Mouse (Mus musculus) heart, embryonic 10.5 days (tissue): ENCODE data around the gene Actl11. TPM values are rescaled to one million over a fixed set of nuclear protein-coding genes. Genes with fewer than 3 reads are reported as not detected.

Source experiments
- DNase-seq: peaks from one replicate; pipeline ENCODE4 v3.0.0-alpha.2; 2017; ENCODE audit warnings: low spot score
- H3K27ac ChIP-seq: fragments of 300-500 bp; sonication (generic); 2 replicates; pipeline ENCODE4 v1.5.1; 2016; ENCODE audit warnings: mild to moderate bottlenecking
- H3K27me3 ChIP-seq: fragments of 300-500 bp; sonication (generic); 2 replicates; pipeline ENCODE4 v1.6.1; 2016; ENCODE audit warnings: mild to moderate bottlenecking; ENCODE audit not compliant: poor library complexity, insufficient read depth, severe bottlenecking
- H3K36me3 ChIP-seq: fragments of 300-500 bp; sonication (generic); 2 replicates; pipeline ENCODE4 v1.6.1; 2016; ENCODE audit warnings: mild to moderate bottlenecking, moderate library complexity
- H3K4me1 ChIP-seq: fragments of 300-500 bp; sonication (generic); 2 replicates; pipeline ENCODE4 v1.6.1; 2016; ENCODE audit warnings: mild to moderate bottlenecking
- H3K4me3 ChIP-seq: fragments of 300-500 bp; sonication (generic); 2 replicates; pipeline ENCODE4 v1.5.1; 2016; ENCODE audit warnings: mild to moderate bottlenecking, moderate library complexity
- H3K9me3 ChIP-seq: fragments of 300-500 bp; sonication (generic); 2 replicates; pipeline ENCODE4 v1.6.1; 2016; ENCODE audit warnings: mild to moderate bottlenecking, moderate library complexity
- WGBS: fragments of 180-500 bp; shearing (Covaris S2); methylation state at CpG from one replicate; pipeline ENCODE4 v1.1.7; 2016; 5-methylcytosine and 5-hydroxymethylcytosine counted together
- polyA plus RNA-seq: library from polyadenylated mRNA; unstranded; fragments of >200 nt; fragmentation: Nextera tagmentation; extraction: Ambion mirVana; gene quantifications from 2 replicates; pipeline ENCODE4 v1.2.1, GENCODE M21; 2016

Gene Actl11
- polyA plus RNA-seq, 1 experiment from 2014 or later: not detected

DNA sequence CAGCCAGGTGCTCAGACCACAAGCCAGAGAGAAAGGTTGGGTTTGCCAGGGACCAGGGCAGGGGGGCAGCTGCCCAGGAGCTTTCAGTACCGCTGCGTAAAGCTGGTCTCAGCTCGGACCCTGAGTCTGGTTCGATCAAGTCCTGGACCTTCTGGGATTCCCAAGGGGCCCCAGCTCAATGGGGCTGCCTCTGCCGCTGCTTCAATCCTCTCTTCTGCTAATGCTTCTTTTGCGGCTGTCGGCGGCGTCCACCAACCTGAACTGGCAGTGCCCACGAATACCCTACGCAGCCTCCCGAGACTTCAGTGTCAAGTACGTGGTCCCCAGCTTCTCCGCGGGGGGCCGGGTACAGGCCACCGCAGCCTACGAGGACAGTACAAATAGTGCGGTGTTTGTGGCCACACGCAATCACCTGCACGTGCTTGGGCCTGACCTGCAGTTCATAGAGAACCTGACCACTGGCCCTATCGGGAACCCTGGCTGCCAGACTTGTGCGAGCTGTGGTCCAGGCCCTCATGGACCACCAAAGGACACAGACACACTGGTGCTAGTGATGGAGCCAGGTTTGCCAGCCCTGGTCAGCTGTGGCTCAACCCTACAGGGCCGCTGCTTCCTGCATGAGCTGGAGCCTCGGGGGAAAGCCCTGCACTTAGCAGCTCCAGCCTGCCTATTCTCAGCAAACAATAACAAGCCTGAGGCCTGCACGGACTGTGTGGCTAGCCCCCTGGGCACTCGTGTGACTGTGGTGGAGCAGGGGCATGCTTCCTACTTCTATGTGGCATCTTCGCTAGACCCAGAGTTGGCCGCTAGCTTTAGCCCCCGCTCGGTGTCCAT, 21.1 kb upstream of the Actl11 start:
- Histone ChIP-seq H3K4me3 (peak overlapping the region; percentile 58), H3K27ac (peak overlapping the region; percentile 83), H3K9me3 (no peaks in the 10 kb centered on the region), H3K4me1 (peaks cover 35% of the 10 kb centered on the region), H3K27me3 (peaks cover 27% of the 10 kb centered on the region), H3K36me3 (0 out of 2 replicates have a peak, but pooled peaks cover 3% of the 10 kb centered on the region)
- DNase-seq: peak; percentile 77
- WGBS: 50% methylated on average over 31 of the region's 31 CpGs

DNA sequence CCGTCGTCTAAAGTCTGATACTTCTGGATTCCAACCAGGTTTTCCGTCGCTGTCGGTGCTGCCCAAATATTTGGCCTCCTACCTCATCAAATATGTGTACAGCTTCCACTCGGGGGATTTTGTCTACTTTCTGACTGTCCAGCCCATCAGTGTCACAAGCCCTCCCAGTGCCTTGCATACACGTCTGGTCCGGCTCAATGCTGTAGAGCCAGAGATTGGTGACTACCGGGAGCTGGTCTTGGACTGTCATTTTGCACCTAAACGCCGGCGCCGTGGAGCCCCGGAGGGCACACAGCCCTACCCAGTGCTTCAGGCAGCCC, 20.5 kb upstream of the Actl11 start:
- Histone ChIP-seq H3K4me3 (peak overlapping the region; percentile 58), H3K27me3 (peaks cover 21% of the 10 kb centered on the region), H3K9me3 (no peaks in the 10 kb centered on the region), H3K36me3 (no peaks in the 10 kb centered on the region), H3K27ac (peak overlapping the region; percentile 83), H3K4me1 (peaks cover 35% of the 10 kb centered on the region)
- DNase-seq: no peak
- WGBS: 82% methylated on average over 14 of the region's 14 CpGs

DNA sequence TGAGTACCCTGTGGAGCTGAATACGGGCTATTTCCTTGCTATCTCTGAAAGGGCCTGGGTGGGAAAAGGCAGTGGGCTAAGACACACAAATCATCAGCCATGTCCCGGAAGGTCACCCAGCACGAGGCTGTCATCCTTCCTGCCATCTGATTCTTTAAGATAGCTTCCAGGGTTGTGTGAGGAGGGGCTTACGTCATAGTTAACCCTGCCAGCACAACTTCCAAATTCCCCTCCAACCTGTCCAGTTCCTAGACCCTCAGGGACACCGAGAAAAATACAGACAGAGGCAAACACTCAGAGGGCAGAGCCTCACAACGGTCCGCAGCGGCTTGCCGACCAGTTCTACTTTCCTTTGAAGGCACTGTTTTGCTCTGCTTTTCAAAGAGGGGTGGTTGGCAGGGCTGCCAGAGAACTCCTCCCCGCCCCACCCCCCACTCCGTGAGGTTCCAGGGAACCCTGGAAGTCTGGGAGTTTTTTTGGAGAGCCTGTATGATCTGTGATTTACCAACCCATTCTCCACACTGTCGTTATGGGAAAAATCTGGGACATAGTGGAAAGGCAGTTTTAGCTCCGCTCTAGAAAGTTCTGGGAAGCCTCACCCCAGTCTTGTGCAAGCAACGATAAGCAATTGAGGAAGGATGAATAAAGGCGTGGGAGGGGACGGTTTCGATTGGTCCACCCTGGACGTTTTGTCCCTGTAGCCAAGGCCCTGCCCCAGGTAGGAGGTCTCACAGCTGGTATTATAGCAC, 19.7 kb upstream of the Actl11 start:
- Histone ChIP-seq H3K4me3 (peak overlapping the region; percentile 58), H3K4me1 (peaks cover 42% of the 10 kb centered on the region), H3K27ac (peak overlapping the region; percentile 83), H3K36me3 (no peaks in the 10 kb centered on the region), H3K9me3 (no peaks in the 10 kb centered on the region), H3K27me3 (peaks cover 16% of the 10 kb centered on the region)
- 32% methylated on average over 18 of the region's 18 CpGs for WGBS
- no peak for DNase-seq

DNA sequence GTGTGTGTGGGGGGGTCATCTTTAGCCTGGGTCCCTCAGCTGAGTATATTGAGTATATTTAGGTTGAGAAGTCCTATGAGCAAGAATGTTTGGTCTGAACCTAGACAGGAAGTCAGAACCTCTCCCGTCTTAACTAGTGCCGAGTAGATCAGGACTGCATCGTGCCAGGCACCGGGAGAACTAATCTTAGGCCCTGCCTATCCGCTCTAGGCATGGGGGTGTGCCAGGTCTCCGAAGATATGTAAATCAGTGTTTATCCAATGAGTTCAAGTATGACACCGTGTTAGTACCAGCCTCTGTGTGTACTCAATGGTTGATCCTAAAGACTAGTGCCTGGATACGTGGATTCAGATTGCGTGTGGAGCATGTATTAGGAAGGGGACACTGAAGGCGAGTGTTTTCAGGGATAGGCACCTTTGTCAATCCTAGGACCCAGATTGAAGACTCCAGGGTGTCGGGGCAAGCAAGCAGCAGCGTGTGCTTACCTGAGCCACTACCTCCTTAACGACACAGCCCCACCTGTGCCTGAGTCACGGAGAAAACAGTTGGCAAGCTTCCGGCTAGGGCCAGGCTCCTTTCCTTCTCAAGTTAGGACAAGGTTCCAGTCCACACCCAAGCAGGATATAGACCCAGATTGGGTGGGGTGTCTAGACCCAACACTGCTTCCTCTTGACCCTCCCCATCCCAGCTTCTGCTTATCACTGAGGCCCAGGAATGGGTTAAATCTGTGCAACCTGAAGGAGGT, 18.1 kb upstream of the Actl11 start:
- Histone ChIP-seq H3K27me3 (peaks cover 21% of the 10 kb centered on the region; the same call in 1 of the 2 replicates), H3K27ac (peak overlapping the region; percentile 36; the same call in 1 of the 2 replicates), H3K4me3 (no peak overlapping the region), H3K36me3 (0 out of 2 replicates have a peak, but pooled peaks cover under 1% of the 10 kb centered on the region), H3K4me1 (peaks cover 42% of the 10 kb centered on the region), H3K9me3 (no peaks in the 10 kb centered on the region)
- DNase-seq: no peak
- WGBS: 76% methylated on average over 15 of the region's 15 CpGs

DNA sequence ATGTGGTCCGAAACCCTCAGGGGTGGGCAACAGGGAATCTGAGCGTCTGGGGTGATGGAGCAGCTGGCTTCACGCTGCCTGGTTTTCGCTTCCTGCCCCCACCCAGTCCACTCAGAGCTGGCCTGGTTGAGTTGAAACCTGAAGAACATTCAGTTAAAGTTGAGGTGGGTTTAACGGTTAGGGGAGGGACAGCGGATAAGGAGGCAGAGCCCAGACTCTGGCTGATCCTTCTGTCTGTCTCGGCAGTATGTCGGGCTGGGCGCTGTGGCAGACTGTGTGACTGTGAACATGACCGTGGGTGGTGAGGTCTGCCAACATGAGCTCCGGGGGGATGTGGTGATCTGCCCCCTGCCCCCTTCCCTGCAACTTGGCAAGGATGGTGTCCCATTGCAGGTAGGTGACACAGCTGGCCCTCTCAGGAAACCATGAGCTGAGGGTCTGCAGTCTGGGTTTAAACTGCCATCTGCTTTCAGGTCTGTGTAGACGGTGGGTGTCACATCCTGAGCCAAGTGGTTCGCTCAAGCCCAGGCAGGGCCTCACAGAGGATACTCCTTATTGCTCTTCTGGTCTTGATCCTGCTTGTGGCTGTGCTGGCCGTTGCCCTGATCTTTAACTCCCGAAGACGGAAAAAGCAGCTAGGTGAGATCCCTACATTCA, 13.4 kb upstream of the Actl11 start:
- H3K27me3 ChIP-seq: peaks cover 35% of the 10 kb centered on the region; the same call in 1 of the 2 replicates
- H3K4me1 ChIP-seq: peaks cover 28% of the 10 kb centered on the region
- no peak overlapping the region for H3K4me3 ChIP-seq
- H3K27ac ChIP-seq: no peak overlapping the region
- H3K9me3 ChIP-seq: no peaks in the 10 kb centered on the region
- WGBS: 66% methylated on average over 16 of the region's 16 CpGs
- no peak for DNase-seq
- H3K36me3 ChIP-seq: 0 out of 2 replicates have a peak, but pooled peaks cover 4% of the 10 kb centered on the region

DNA sequence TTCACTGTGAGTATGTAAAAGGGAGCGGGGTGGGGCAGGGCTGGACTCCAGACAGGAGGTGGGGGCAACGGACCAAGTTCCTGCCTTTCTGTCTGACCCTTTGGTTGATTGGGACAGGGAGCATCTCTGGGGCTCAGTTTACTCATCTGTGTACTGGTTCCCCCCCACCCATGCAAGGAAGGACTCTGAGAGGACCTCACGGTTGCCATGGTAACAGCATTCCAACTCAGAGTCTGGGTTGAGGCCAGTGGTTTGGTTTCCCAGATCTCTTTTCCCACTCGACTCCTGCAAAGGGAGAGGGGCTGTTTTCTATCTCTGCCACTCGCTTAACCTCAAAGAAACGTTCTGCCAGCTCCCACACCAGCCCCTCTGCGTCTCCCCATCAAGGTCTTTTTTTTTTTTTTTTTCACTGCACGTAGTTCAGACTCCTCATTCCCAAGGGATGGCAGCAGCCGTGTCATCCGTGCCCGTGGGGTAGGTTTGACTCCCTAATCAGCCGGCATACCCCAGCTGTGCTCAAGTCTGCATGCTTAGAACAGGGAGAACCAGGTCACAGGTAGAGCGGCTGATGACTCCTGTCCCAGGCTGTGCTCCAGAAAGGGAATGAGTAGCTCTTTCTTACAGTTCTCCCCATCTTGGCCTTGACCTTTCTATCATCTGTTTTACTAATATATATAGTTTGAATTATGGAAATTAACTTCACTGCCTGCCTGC, 10.2 kb upstream of the Actl11 start:
- Histone ChIP-seq H3K27me3 (peaks cover 35% of the 10 kb centered on the region; the same call in 1 of the 2 replicates), H3K27ac (no peak overlapping the region), H3K4me1 (peaks cover 32% of the 10 kb centered on the region), H3K36me3 (0 out of 2 replicates have a peak, but pooled peaks cover 4% of the 10 kb centered on the region), H3K9me3 (no peaks in the 10 kb centered on the region), H3K4me3 (no peak overlapping the region)
- no peak for DNase-seq
- 30% methylated on average over 13 of the region's 13 CpGs for WGBS

DNA sequence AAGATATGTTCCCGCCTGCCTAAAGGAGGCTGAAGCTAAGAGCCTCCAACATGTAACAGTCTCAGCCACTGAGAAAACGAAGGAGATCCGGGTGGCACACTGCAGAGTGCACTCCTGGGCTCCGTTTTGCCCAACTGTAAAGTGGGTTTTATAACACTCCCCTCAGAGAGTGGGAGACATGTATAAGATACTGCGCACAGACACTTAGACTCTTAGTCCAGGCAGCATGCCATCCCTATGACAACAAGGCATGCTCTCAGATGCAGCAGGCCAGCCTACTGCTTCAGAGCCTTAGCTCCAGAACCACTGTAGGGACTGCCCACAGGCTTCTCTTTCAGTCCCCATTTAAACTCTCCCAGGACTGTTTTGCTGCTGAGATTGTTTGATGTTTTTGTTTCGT, 9.4 kb upstream of the Actl11 start:
- WGBS: 76% methylated on average over 6 of the region's 6 CpGs
- H3K4me3 ChIP-seq: no peak overlapping the region
- DNase-seq: no peak
- peaks cover 35% of the 10 kb centered on the region for H3K4me1 ChIP-seq
- 0 out of 2 replicates have a peak, but pooled peaks cover 4% of the 10 kb centered on the region for H3K36me3 ChIP-seq
- H3K9me3 ChIP-seq: no peaks in the 10 kb centered on the region
- no peak overlapping the region for H3K27ac ChIP-seq
- H3K27me3 ChIP-seq: peaks cover 35% of the 10 kb centered on the region; the same call in 1 of the 2 replicates

DNA sequence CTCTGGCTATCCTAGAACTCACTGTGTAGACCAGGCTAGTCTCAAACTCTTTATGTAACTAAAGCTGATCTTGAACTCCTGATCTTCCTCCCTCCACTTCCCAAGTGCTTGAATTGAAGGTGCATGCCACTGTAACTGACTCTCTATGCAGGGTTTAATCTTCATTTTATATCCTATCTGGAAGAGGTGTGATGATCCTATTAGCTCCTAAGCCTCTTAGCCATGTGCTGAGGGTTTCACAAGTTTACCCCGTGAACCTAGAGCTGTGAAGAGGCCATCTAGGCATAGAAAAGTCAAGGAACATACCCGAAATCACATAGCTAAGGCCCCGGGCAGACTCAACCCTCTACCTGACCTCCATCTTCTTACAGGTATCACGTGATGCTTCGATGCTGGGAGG, 8.8 kb upstream of the Actl11 start:
- peaks cover 41% of the 10 kb centered on the region for H3K4me1 ChIP-seq
- no peak overlapping the region for H3K4me3 ChIP-seq
- WGBS: 73% methylated on average over 5 of the region's 5 CpGs
- no peak overlapping the region for H3K27ac ChIP-seq
- peaks cover 38% of the 10 kb centered on the region; the same call in 1 of the 2 replicates for H3K27me3 ChIP-seq
- no peak for DNase-seq
- H3K36me3 ChIP-seq: 0 out of 2 replicates have a peak, but pooled peaks cover 4% of the 10 kb centered on the region
- no peaks in the 10 kb centered on the region for H3K9me3 ChIP-seq

DNA sequence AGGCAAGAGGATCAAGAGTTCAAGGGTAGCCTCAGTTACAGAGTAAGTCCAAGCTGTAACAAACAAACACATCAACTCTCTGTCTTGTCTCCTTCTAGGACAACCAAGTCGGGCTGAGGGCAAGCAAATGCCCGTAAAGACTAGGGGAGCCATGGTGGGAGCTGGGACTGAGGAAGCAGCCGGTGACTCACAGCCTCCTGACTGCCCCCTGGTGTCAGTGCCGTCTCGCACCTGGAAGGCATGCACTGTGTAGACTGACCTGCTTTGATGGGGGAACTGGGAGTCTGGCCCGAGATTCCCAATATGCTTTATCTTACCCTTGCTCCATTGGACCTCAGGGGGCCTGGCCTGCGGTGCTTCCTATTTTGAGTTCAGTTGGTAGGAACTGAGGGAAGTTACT, 5.2 kb upstream of the Actl11 start:
- Histone ChIP-seq H3K27me3 (peaks cover 17% of the 10 kb centered on the region; the same call in 1 of the 2 replicates), H3K36me3 (no peaks in the 10 kb centered on the region), H3K4me3 (no peak overlapping the region), H3K27ac (no peak overlapping the region), H3K9me3 (no peaks in the 10 kb centered on the region), H3K4me1 (peaks cover 55% of the 10 kb centered on the region)
- 29% methylated on average over 7 of the region's 7 CpGs for WGBS
- no peak for DNase-seq

DNA sequence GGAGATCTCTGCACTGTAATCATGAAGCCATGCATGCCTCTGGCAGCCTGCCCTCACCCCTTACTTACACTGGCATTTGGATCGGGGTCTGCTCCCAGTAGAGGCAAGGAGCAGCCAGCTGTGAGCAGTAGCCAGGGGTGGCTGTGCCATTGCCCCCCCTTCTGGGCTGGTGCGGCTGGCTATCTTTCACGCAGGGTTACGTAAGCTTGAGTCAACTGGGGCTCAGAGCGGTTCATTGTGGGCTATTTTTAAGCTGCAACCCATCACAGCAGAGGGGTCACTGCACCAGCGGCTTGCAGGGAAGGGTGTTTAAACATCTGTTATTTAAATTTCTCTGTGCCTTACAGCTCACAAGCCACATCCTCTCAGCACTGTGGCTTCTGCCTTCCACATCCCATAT, 4.3 kb upstream of the Actl11 start:
- WGBS: 43% methylated on average over 6 of the region's 6 CpGs
- peaks cover 17% of the 10 kb centered on the region; the same call in 1 of the 2 replicates for H3K27me3 ChIP-seq
- no peaks in the 10 kb centered on the region for H3K9me3 ChIP-seq
- DNase-seq: no peak
- no peak overlapping the region for H3K4me3 ChIP-seq
- H3K36me3 ChIP-seq: no peaks in the 10 kb centered on the region
- H3K27ac ChIP-seq: no peak overlapping the region
- H3K4me1 ChIP-seq: peaks cover 55% of the 10 kb centered on the region

DNA sequence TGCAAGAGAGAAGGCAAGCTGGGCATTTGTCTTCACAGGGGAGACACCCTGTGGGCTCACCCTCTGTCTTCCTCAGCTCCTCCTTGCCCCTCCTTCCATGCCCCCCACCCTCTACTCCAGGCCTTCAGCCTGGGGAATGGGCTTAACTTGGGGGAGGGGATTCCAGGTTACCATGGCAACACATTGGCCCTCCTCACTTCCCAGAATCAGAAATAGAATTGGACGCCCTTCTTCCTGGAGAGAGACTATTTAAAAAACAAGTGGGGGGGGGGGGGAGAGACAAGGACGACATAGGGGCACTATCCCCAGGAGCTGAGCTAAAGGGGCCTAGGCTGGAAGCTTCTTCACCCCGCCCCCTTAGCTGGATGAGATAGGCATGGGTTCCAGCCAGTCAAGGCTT, 3.0 kb upstream of the Actl11 start:
- Histone ChIP-seq H3K36me3 (no peaks in the 10 kb centered on the region), H3K4me1 (peaks cover 55% of the 10 kb centered on the region), H3K4me3 (no peak overlapping the region), H3K27ac (peak overlapping the region; percentile 50), H3K27me3 (peaks cover 17% of the 10 kb centered on the region; the same call in 1 of the 2 replicates), H3K9me3 (no peaks in the 10 kb centered on the region)
- DNase-seq: no peak
- 28% methylated on average over 3 of the region's 3 CpGs for WGBS
